Mouse (Mus musculus) C3H10T1/2 (cell line): ENCODE measurements around the gene Taf12. TPM values are rescaled to one million over a fixed set of nuclear protein-coding genes. Genes with fewer than 3 reads are reported as not detected.

Experiments
- polyA plus RNA-seq, 2 experiments: library from polyadenylated mRNA; unstranded; fragments of >200 nt; fragmentation: generic; extraction: Trizol; gene quantifications; one replicate each; pipeline ENCODE4 v1.2.1; 2012; ENCODE audit warnings: missing spikeins in 2 of 2

The Taf12 gene
- polyA plus RNA-seq: 10 to 100 TPM; 12.3 to 17.3 TPM

GRCm38 (mm10) chr4:132274156-132274862 lies at the start of gene Taf12:
TSS of gene Taf12 (plus strand) at chr4:132274375.

GRCm38 (mm10) chr4:132261514-132262357 lies 12.4 kb upstream of the Taf12 start, which contains the start of gene Gmeb1:
TSS of gene Gmeb1 (minus strand) at chr4:132261602.

GRCm38 (mm10) chr4:132302939-132303479 lies 28.8 kb downstream of the Taf12 start, which contains the start of gene Rab42:
TSS of gene Rab42 (minus strand) at chr4:132303385.

GRCm38 (mm10) chr4:132329115-132329834 lies 55.1 kb downstream of the Taf12 start, which contains the start of gene Trnau1ap:
TSS of gene Trnau1ap (minus strand) at chr4:132329538.

Other genes with a start within 250 kb of the Taf12 start
- gene Gm10300, start 199.7 kb upstream of the Taf12 start, polyA plus RNA-seq: under 1 TPM; 0.07 to 0.13 TPM
- gene Epb41, start 199.1 kb upstream of the Taf12 start, polyA plus RNA-seq: 10 to 100 TPM in 1 of 2 experiments, 1 to 10 TPM in 1; 2.9 to 10.6 TPM
- gene Oprd1, start 129.9 kb upstream of the Taf12 start, polyA plus RNA-seq: under 1 TPM in 1 of 2 experiments, not detected in 1; 0.01 TPM
- gene Ythdf2, start 62.1 kb upstream of the Taf12 start, polyA plus RNA-seq: 10 to 100 TPM in 1 of 2 experiments, 1 to 10 TPM in 1; 5.1 to 18.7 TPM
- gene Gmeb1, start 12.8 kb upstream of the Taf12 start, polyA plus RNA-seq: 10 to 100 TPM in 1 of 2 experiments, 1 to 10 TPM in 1; 5.5 to 10.1 TPM
- not detected for gene Rab42, start 29.0 kb downstream of the Taf12 start, polyA plus RNA-seq
- 10 to 100 TPM; 38.7 to 52.4 TPM for gene Trnau1ap, start 55.2 kb downstream of the Taf12 start, polyA plus RNA-seq
- gene Rcc1, start 79.2 kb downstream of the Taf12 start, polyA plus RNA-seq: 10 to 100 TPM; 16.4 to 28.5 TPM
- gene Phactr4, start 148.1 kb downstream of the Taf12 start, polyA plus RNA-seq: 1 to 10 TPM; 2.6 to 5.9 TPM
- gene Med18, start 189.5 kb downstream of the Taf12 start, polyA plus RNA-seq: 1 to 10 TPM; 1.6 to 5.1 TPM
- 10 to 100 TPM in 1 of 2 experiments, 1 to 10 TPM in 1; 9.2 to 25.8 TPM for gene Sesn2, start 236.1 kb downstream of the Taf12 start, polyA plus RNA-seq